Mouse (Mus musculus) mature B cell (primary cell): ENCODE results near the gene Foxe3.

Source experiments
- in situ Hi-C: fragments of 300-500 bp; cut with MboI; formaldehyde crosslinking; loops from 2 replicates; pipeline ENCODE4 v1.14.3; 2019

Foxe3 gene

GRCm38 (mm10) chr4:114916056-114916455 is 9.8 kb downstream of the Foxe3 start:
- in situ Hi-C loops, result loop anchor here (25.0 kb wide), 1 partner anchor 254 kb away; no protein-coding TSS in a partner anchor

- in situ Hi-C loops, result loop anchor here (25.0 kb wide), 1 partner anchor 251 kb away; no protein-coding TSS in a partner anchor
Observed at GRCm38 (mm10) chr4:114913594-114913962, 12.2 kb downstream of the Foxe3 start.

GRCm38 (mm10) chr4:114912705-114913593 is 12.9 kb downstream of the Foxe3 start:
- in situ Hi-C loops, result loop anchor here (25.0 kb wide), 1 partner anchor 251 kb away; no protein-coding TSS in a partner anchor

- in situ Hi-C loops, result loop anchor here (25.0 kb wide), 1 partner anchor 248 kb away; no protein-coding TSS in a partner anchor
Observed at GRCm38 (mm10) chr4:114909602-114910484, 16.0 kb downstream of the Foxe3 start.

- in situ Hi-C loops, result loop anchor here (25.0 kb wide), 1 partner anchor 247 kb away; no protein-coding TSS in a partner anchor
Observed at GRCm38 (mm10) chr4:114908829-114909601, 16.8 kb downstream of the Foxe3 start, which contains the start of gene Foxd2. Foxd2 (minus strand) TSS chr4:114908873.

GRCm38 (mm10) chr4:114907951-114908828 is 17.6 kb downstream of the Foxe3 start:
- in situ Hi-C loops, result loop anchor here (25.0 kb wide), 1 partner anchor 246 kb away; no protein-coding TSS in a partner anchor

GRCm38 (mm10) chr4:114907056-114907917 is 18.5 kb downstream of the Foxe3 start:
- in situ Hi-C loops, result loop anchor here (25.0 kb wide), 1 partner anchor 245 kb away; no protein-coding TSS in a partner anchor

- in situ Hi-C loops, result loop anchor here (25.0 kb wide), 1 partner anchor 244 kb away; no protein-coding TSS in a partner anchor
Observed at GRCm38 (mm10) chr4:114905969-114906680, 19.7 kb downstream of the Foxe3 start.

- in situ Hi-C loops, result loop anchor here (25.0 kb wide), 1 partner anchor 243 kb away; no protein-coding TSS in a partner anchor
Observed at GRCm38 (mm10) chr4:114905501-114905900, 20.3 kb downstream of the Foxe3 start.

- in situ Hi-C loops, result loop anchor here (25.0 kb wide), 1 partner anchor 241 kb away; no protein-coding TSS in a partner anchor
Observed at GRCm38 (mm10) chr4:114903422-114903782, 22.4 kb downstream of the Foxe3 start.

GRCm38 (mm10) chr4:114902641-114903421 is 23.0 kb downstream of the Foxe3 start:
- in situ Hi-C loops, result loop anchor here (25.0 kb wide), 1 partner anchor 241 kb away; no protein-coding TSS in a partner anchor

- in situ Hi-C loops, result loop anchor here (25.0 kb wide), 1 partner anchor 239 kb away; no protein-coding TSS in a partner anchor
Observed at GRCm38 (mm10) chr4:114901643-114902351, 24.0 kb downstream of the Foxe3 start.

GRCm38 (mm10) chr4:114900866-114901642 is 24.8 kb downstream of the Foxe3 start:
- in situ Hi-C loops, result loop anchor here (25.0 kb wide), 1 partner anchor 239 kb away; no protein-coding TSS in a partner anchor

GRCm38 (mm10) chr4:114899885-114900284 is 25.9 kb downstream of the Foxe3 start:
- in situ Hi-C loops, result loop anchor here (25.0 kb wide), 1 partner anchor 238 kb away; no protein-coding TSS in a partner anchor

- in situ Hi-C loops, result no loop called here
Observed at GRCm38 (mm10) chr4:114897853-114898252, 28.0 kb downstream of the Foxe3 start.

GRCm38 (mm10) chr4:114882232-114882631 is 43.6 kb downstream of the Foxe3 start:
- in situ Hi-C loops, result no loop called here
